Mouse (Mus musculus) intestine, embryonic 16.5 days (tissue): ENCODE data around the gene Wnk2. TPM values are rescaled to one million over a fixed set of nuclear protein-coding genes. Genes with fewer than 3 reads are reported as not detected.
"Not testable (repeated sequence)": the region's sequence is repeated elsewhere in the genome, so short reads cannot be mapped to it uniquely, and the experiment has no call there.

ENCODE experiments used
- ATAC-seq: fragments of 200-750 bp; cut with Nextera tagmentation; 2 replicates; pipeline ENCODE4 v1.8.0; 2017; ENCODE audit warnings: moderate TSS enrichment, moderate library complexity
- H3K27ac ChIP-seq: fragments of 300-500 bp; sonication (generic); 2 replicates; pipeline ENCODE4 v1.5.1; 2014; ENCODE audit warnings: mild to moderate bottlenecking, low read length
- H3K27me3 ChIP-seq: fragments of 300-500 bp; sonication (generic); replicated peaks from 2 replicates; pipeline ENCODE4 v1.6.1; 2014; ENCODE audit warnings: low read length, control low read depth, mixed read lengths; ENCODE audit not compliant: control insufficient read depth, insufficient read depth
- H3K36me3 ChIP-seq: fragments of 300-500 bp; sonication (generic); 2 replicates; pipeline ENCODE4 v1.6.1; 2014; ENCODE audit warnings: low read length, control low read depth; ENCODE audit not compliant: control insufficient read depth, insufficient read depth
- H3K4me1 ChIP-seq: fragments of 300-500 bp; sonication (generic); 2 replicates; pipeline ENCODE4 v1.6.1; 2014; ENCODE audit warnings: low read length, control low read depth, mixed read lengths; ENCODE audit not compliant: control insufficient read depth, insufficient read depth
- H3K4me2 ChIP-seq: fragments of 300-500 bp; sonication (generic); 2 replicates; pipeline ENCODE4 v1.6.1; 2014; ENCODE audit warnings: low read depth, low read length, control low read depth
- H3K4me3 ChIP-seq: fragments of 300-500 bp; sonication (generic); 2 replicates; pipeline ENCODE4 v1.5.1; 2014; ENCODE audit warnings: mild to moderate bottlenecking, low read length
- H3K9ac ChIP-seq: fragments of 300-500 bp; sonication (generic); 2 replicates; pipeline ENCODE4 v1.6.1; 2014; ENCODE audit warnings: low read depth, low read length
- H3K9me3 ChIP-seq: fragments of 300-500 bp; sonication (generic); 2 replicates; pipeline ENCODE4 v1.6.1; 2016; ENCODE audit warnings: low read length, control low read depth; ENCODE audit not compliant: control insufficient read depth
- WGBS: fragments of 180-500 bp; shearing (Covaris S2); extraction: QIAGEN DNeasy Blood & Tissue Kit; methylation state at CpG from one replicate; pipeline ENCODE4 v1.1.7; 2014; 5-methylcytosine and 5-hydroxymethylcytosine counted together
- polyA plus RNA-seq: library from polyadenylated mRNA; unstranded; fragments of >200 nt; fragmentation: Nextera tagmentation; extraction: Ambion mirVana; gene quantifications from 2 replicates; pipeline ENCODE4 v1.2.1, GENCODE M21; 2015

Gene Wnk2
- polyA plus RNA-seq, 1 experiment from 2014 or later, result 3.5 TPM

- WGBS, result 91% methylated on average over 4 of the region's 4 CpGs
- H3K36me3 ChIP-seq, result no peaks in the 10 kb centered on the region
Measured at GRCm38 (mm10) chr13:49056304-49056703, 91.5 kb downstream of the Wnk2 start.

GRCm38 (mm10) chr13:49054753-49055152 is 93.1 kb downstream of the Wnk2 start:
- not testable (repeated sequence) for H3K27me3 ChIP-seq, H3K27ac ChIP-seq, H3K36me3 ChIP-seq, H3K4me3 ChIP-seq, H3K4me2 ChIP-seq, H3K4me1 ChIP-seq, H3K9me3 ChIP-seq, H3K9ac ChIP-seq, ATAC-seq

More at GRCm38 (mm10) chr13:49056304-49056703, 91.5 kb downstream of the Wnk2 start:
- no peak overlapping the region for H3K4me3 ChIP-seq
- no peak overlapping the region for H3K4me2 ChIP-seq
- H3K9me3 ChIP-seq, result no peaks in the 10 kb centered on the region
- no peak for ATAC-seq
- no peak overlapping the region for H3K27ac ChIP-seq
- H3K4me1 ChIP-seq, result no peaks in the 10 kb centered on the region
- H3K9ac ChIP-seq, result no peak overlapping the region
- H3K27me3 ChIP-seq, result no peaks in the 10 kb centered on the region

GRCm38 (mm10) chr13:49053333-49053732 is 94.5 kb downstream of the Wnk2 start:
- no peaks in the 10 kb centered on the region for H3K4me1 ChIP-seq
- no peaks in the 10 kb centered on the region for H3K27me3 ChIP-seq
- H3K4me2 ChIP-seq, result no peak overlapping the region
- ATAC-seq, result no peak
- 76% methylated on average over 2 of the region's 2 CpGs for WGBS
- H3K36me3 ChIP-seq, result 0 out of 2 replicates have a peak, but pooled peaks cover 2% of the 10 kb centered on the region
- H3K9ac ChIP-seq, result no peak overlapping the region
- no peak overlapping the region for H3K27ac ChIP-seq
- H3K9me3 ChIP-seq, result no peaks in the 10 kb centered on the region
- no peak overlapping the region for H3K4me3 ChIP-seq

- Histone ChIP-seq H3K36me3 (0 out of 2 replicates have a peak, but pooled peaks cover 2% of the 10 kb centered on the region), H3K4me2 (no peak overlapping the region), H3K4me1 (no peaks in the 10 kb centered on the region), H3K27ac (no peak overlapping the region), H3K9ac (no peak overlapping the region), H3K27me3 (no peaks in the 10 kb centered on the region), H3K9me3 (no peaks in the 10 kb centered on the region), H3K4me3 (no peak overlapping the region)
- no peak; the same call in 1 of the 2 replicates for ATAC-seq
- 39% methylated on average over 9 of the region's 9 CpGs for WGBS
Measured at GRCm38 (mm10) chr13:49052512-49052911, 95.3 kb downstream of the Wnk2 start.

GRCm38 (mm10) chr13:49047393-49047792 is 100.4 kb downstream of the Wnk2 start:
- Histone ChIP-seq H3K4me1 (no peaks in the 10 kb centered on the region), H3K9ac (no peak overlapping the region), H3K27me3 (no peaks in the 10 kb centered on the region), H3K27ac (no peak overlapping the region), H3K9me3 (no peaks in the 10 kb centered on the region), H3K4me2 (no peak overlapping the region), H3K36me3 (0 out of 2 replicates have a peak, but pooled peaks cover 2% of the 10 kb centered on the region), H3K4me3 (no peak overlapping the region)
- no peak for ATAC-seq
- 68% methylated on average over 1 of the region's 1 CpGs for WGBS

DNA sequence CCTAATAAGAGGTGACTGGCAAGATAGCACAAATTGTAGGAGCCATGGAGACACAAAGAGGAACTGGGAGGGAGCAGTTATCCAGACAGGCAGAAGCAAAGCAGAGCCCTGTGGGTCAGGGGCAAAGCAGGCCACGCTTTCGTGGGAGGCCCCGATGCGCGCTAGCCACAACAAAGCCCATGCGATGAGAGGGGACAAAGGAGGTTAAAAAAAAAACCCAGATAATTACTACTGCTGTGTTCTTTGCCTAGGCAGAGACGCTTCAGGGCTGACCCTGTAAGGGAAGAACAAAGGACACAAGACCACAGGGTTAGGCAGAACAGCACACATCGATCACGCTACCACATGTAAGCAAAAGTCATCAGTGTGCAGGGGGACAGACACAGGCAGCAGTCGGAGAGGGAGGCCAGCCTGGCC is 103.7 kb downstream of the Wnk2 start:
- Histone ChIP-seq H3K4me1 (no peaks in the 10 kb centered on the region), H3K9me3 (no peaks in the 10 kb centered on the region), H3K27me3 (no peaks in the 10 kb centered on the region), H3K9ac (no peak overlapping the region), H3K4me2 (no peak overlapping the region), H3K27ac (no peak overlapping the region), H3K36me3 (no peaks in the 10 kb centered on the region), H3K4me3 (no peak overlapping the region)
- no peak for ATAC-seq
- WGBS, result 65% methylated on average over 10 of the region's 10 CpGs

- Histone ChIP-seq H3K4me2 (no peak overlapping the region), H3K36me3 (no peaks in the 10 kb centered on the region), H3K27ac (no peak overlapping the region), H3K4me3 (no peak overlapping the region), H3K27me3 (no peaks in the 10 kb centered on the region), H3K4me1 (no peaks in the 10 kb centered on the region), H3K9ac (no peak overlapping the region), H3K9me3 (no peaks in the 10 kb centered on the region)
- WGBS, result 94% methylated on average over 15 of the region's 15 CpGs
- ATAC-seq, result no peak
Measured at GRCm38 (mm10) chr13:49042371-49042770, 105.4 kb downstream of the Wnk2 start.

GRCm38 (mm10) chr13:49036928-49037574 is 110.8 kb downstream of the Wnk2 start:
- no peaks in the 10 kb centered on the region for H3K27me3 ChIP-seq
- no peaks in the 10 kb centered on the region for H3K9me3 ChIP-seq
- H3K36me3 ChIP-seq, result 0 out of 2 replicates have a peak, but pooled peaks cover 2% of the 10 kb centered on the region
- no peak overlapping the region for H3K9ac ChIP-seq
- no peak overlapping the region for H3K27ac ChIP-seq
- WGBS, result 66% methylated on average over 7 of the region's 7 CpGs
- no peak for ATAC-seq
- no peaks in the 10 kb centered on the region for H3K4me1 ChIP-seq
- no peak overlapping the region for H3K4me3 ChIP-seq
- no peak overlapping the region for H3K4me2 ChIP-seq

DNA sequence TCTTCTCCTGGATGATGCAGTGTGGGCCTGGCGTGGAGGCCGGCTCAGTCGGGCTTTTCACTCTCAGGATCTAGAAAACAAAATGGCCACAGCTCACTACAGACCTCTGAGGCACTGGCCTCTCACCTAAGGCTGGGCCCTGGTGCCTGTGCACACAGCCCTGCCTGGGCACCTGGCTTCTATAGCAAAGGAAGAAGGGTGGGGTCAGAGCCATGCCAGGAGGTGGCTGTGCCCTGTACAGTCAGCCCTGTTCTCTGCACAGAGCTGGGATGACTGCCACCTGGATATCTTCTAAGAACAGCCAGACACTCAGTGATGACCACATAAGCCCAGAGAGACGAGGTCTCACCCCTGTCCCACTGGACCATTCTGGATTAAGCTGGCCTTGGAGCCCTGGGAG is 111.4 kb downstream of the Wnk2 start:
- H3K9ac ChIP-seq, result no peak overlapping the region
- H3K36me3 ChIP-seq, result 0 out of 2 replicates have a peak, but pooled peaks cover 2% of the 10 kb centered on the region
- no peaks in the 10 kb centered on the region for H3K27me3 ChIP-seq
- H3K4me3 ChIP-seq, result no peak overlapping the region
- WGBS, result 91% methylated on average over 4 of the region's 4 CpGs
- no peak overlapping the region for H3K4me2 ChIP-seq
- no peaks in the 10 kb centered on the region for H3K4me1 ChIP-seq
- no peak for ATAC-seq
- H3K9me3 ChIP-seq, result no peaks in the 10 kb centered on the region
- no peak overlapping the region for H3K27ac ChIP-seq

- WGBS, result 70% methylated on average over 2 of the region's 2 CpGs
- ATAC-seq, result no peak
- no peak overlapping the region for H3K27ac ChIP-seq
- no peak overlapping the region for H3K4me2 ChIP-seq
- no peaks in the 10 kb centered on the region for H3K4me1 ChIP-seq
- no peak overlapping the region for H3K9ac ChIP-seq
- no peaks in the 10 kb centered on the region for H3K27me3 ChIP-seq
- H3K36me3 ChIP-seq, result 0 out of 2 replicates have a peak, but pooled peaks cover 2% of the 10 kb centered on the region
- no peak overlapping the region for H3K4me3 ChIP-seq
- H3K9me3 ChIP-seq, result no peaks in the 10 kb centered on the region
Measured at GRCm38 (mm10) chr13:49031029-49031428, 116.8 kb downstream of the Wnk2 start.
